Mouse (Mus musculus) monocyte, adult 59 days (primary cell): ENCODE measurements around the gene Tuft1. TPM values are rescaled to one million over a fixed set of nuclear protein-coding genes. Genes with fewer than 3 reads are reported as not detected.

ENCODE experiments used
- total RNA-seq, 2 experiments: library from RNA; stranded (reverse); gene quantifications; one replicate each; pipeline ENCODE4 v1.2.4; 2023

Gene Tuft1
- 1 to 10 TPM; 1.1 to 2.5 TPM for total RNA-seq

DNA sequence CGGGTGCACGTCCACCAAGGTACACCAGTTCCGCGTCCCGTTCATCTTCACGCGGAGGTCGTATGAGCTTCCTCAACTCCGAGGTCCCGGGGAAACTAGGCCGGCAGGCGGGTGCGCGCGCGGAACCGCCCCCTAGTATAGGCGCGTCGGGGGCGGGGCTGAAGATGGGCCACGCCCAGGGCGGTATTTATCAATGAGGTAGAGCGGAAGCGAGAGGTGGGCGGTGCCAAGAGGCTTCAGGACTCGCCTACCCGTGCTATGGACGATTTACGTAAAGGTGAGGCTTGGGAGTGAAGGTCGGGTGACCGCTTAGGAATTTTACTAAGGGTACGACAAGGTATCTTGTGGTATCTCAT is at the start of gene Tuft1:
Gene Tuft1, minus strand, starts transcription at position 133 of the 356 bp plus-strand sequence.

DNA sequence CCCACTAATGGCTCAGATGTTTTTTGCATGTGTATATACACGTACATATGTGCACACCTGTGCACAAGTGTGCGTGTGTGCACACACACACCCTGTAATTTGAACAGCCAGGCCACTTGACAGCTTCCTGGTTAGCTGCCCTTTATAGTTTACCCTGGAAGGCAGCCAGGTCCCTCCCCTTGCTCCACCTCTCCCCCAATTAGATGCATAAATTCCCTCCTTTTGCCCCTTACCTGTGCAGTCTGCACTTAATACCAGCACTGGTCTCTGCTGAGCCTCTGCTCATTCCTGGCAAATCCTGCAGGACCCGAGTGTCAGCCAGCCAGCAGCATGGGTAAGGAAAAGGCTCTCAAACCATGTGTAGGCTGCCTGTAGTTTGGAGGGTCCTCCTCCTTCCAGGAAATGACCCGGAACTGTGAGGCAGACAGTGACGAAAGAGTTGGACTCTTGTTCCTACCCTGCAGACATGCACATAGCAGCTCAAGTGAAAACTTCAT is 34.7 kb upstream of the Tuft1 start, which contains the start of gene Selenbp2:
Gene Selenbp2, plus strand, starts transcription at position 228 of the 497 bp plus-strand sequence.

GRCm38 (mm10) chr3:94642495-94643162 is 16.0 kb downstream of the Tuft1 start, which contains the start of gene Gm10972:
Gene Gm10972, plus strand, starts transcription at chr3:94643112.

GRCm38 (mm10) chr3:94582456-94582891 is 76.2 kb downstream of the Tuft1 start, which contains the start of gene Snx27:
Gene Snx27, minus strand, starts transcription at chr3:94582716.

Other genes with a start within 250 kb of the Tuft1 start
- 1 to 10 TPM; 4.6 to 7.5 TPM for gene Tdrkh, start 245.6 kb downstream of the Tuft1 start, total RNA-seq
- 10 to 100 TPM; 25.2 to 25.9 TPM for gene Mrpl9, start 215.6 kb downstream of the Tuft1 start, total RNA-seq
- not detected for gene Oaz3, start 215.0 kb downstream of the Tuft1 start, total RNA-seq
- under 1 TPM in 1 of 2 experiments, not detected in 1; 0.49 TPM for gene Celf3, start 180.6 kb downstream of the Tuft1 start, total RNA-seq
- not detected for gene Riiad1, start 178.5 kb downstream of the Tuft1 start, total RNA-seq
- gene Snx27, start 76.2 kb downstream of the Tuft1 start, total RNA-seq = 10 to 100 TPM; 37.8 to 40.6 TPM
- gene Gm10972, start 15.8 kb downstream of the Tuft1 start, total RNA-seq = not detected
- gene Selenbp2, start 34.7 kb upstream of the Tuft1 start, total RNA-seq = 10 to 100 TPM in 1 of 2 experiments, 1 to 10 TPM in 1; 2.1 to 12.3 TPM
- 1 to 10 TPM; 5.8 TPM for gene Cgn, start 127.6 kb upstream of the Tuft1 start, total RNA-seq
- 10 to 100 TPM; 44.1 to 55.6 TPM for gene Pogz, start 178.7 kb upstream of the Tuft1 start, total RNA-seq
- 100 to 1,000 TPM; 184 to 186 TPM for gene Psmb4, start 228.1 kb upstream of the Tuft1 start, total RNA-seq